Mouse (Mus musculus) lung, postnatal 4 days (tissue): ENCODE measurements around the gene Il25.
"Not testable (repeated sequence)": the region's sequence is repeated elsewhere in the genome, so short reads cannot be mapped to it uniquely, and the experiment has no call there.

Experiments
- DNase-seq, 2 experiments: peaks; one replicate each; pipeline ENCODE4 v3.0.0; 2021

The Il25 gene

GRCm38 (mm10) chr14:54955481-54955880 is 23.0 kb downstream of the Il25 start:
- DNase-seq: no peak

- no peak for DNase-seq
These were observed 24.0 kb downstream of the Il25 start for GRCm38 (mm10) chr14:54956533-54956932.

DNA sequence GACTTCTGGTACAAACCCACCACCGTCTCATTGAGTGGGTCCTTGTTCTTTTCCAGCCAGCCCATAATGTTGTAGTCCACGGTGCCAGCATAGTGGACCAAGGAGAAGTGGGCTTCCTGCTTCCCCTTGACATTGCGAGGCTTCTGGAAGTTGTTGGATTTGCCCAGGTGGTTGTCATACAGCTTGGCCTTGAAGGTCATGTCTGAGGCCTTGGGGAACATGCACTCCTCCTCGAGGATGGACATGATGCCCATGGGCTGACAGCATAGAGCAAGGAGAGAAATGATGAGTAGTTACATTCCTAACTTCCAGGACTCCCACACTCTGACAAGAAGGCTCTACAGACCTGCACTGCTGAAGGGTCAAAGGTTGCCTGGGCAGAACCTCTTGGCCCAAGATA is 26.0 kb downstream of the Il25 start:
- DNase-seq: no peak

DNA sequence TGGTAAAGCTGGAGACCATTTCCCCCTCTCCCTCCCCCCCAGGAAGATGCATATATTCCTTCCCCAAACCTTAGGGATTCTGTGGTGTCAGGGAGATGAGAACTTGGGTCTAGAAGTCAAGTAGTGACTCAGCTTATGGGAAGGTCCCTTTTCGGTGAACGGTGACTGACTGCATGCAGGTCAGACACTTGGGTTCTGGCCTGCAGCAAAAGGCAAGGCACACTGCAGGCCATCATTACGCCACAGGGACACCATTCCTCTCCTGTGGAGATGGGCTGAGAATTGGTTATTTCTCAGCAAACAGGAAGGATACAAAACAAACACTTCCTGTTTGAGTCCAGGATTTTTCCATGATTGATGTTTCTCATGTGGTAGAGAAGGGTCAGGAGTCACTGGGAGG is 26.7 kb downstream of the Il25 start:
- no peak for DNase-seq

GRCm38 (mm10) chr14:54959853-54960613 is 27.5 kb downstream of the Il25 start:
- DNase-seq: not testable (repeated sequence)

GRCm38 (mm10) chr14:54960769-54961168 is 28.3 kb downstream of the Il25 start:
- no peak for DNase-seq

GRCm38 (mm10) chr14:54961487-54961886 is 29.0 kb downstream of the Il25 start:
- DNase-seq: no peak

- no peak for DNase-seq
These were observed 30.2 kb downstream of the Il25 start for GRCm38 (mm10) chr14:54962714-54963113.

DNA sequence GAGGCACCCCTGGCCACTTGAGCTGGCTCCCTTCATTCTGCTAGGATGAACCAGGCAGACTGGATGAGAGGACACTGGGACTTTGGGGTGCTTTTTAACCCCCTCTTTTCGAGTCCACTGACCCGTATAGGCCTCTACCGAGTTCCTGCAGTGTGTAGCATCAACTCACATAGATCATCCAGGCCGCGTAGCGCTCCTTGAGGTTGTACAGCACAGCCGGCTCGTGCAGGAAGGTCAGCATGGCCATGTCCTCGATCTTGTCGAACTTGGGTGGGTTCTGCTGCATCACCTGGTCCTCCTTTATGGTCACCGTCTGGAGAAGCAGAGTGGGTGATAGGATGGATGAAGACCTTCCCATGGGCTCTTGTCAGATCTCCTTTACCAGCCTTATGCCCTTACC is 31.2 kb downstream of the Il25 start:
- no peak for DNase-seq

DNA sequence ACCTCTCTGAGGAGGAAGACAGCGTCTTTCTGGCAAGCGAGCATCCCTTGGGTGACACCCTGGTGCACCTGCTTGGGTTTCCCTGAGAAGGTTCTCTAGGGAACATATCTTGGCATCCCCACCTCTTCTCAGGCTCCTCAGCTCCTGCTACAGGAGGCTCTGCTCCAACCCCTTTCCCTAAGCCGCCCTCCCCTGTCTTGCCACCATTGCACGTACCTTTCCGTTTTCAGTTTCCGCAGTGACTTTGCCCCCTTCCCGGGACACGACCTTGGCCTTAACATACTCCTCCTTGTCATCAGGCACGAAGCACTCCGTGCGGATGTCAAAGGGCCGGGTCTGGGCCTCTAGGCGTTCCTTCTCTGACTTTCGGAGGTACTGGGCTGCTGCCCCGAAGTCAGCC is 32.5 kb downstream of the Il25 start:
- DNase-seq: no peak

DNA sequence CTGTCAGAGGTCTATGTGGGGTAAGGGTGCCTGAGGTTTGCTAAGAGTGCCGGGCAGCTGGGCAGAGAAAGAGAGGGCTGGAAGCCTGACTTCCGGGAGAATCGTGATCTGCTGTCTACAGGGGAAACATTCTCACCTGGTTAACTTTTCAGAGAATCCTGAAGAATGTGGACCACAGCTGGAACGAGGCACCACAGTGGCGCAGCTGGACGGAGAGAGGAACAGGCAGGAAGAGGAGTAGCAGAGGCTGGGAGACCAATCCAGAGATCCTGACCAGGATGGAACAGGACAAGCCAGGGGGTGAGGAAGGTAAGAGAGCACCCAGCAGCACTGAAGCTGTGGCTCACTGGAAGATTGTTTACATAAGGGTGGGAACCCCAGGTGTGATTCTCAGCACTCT is 33.1 kb downstream of the Il25 start:
- no peak for DNase-seq

DNA sequence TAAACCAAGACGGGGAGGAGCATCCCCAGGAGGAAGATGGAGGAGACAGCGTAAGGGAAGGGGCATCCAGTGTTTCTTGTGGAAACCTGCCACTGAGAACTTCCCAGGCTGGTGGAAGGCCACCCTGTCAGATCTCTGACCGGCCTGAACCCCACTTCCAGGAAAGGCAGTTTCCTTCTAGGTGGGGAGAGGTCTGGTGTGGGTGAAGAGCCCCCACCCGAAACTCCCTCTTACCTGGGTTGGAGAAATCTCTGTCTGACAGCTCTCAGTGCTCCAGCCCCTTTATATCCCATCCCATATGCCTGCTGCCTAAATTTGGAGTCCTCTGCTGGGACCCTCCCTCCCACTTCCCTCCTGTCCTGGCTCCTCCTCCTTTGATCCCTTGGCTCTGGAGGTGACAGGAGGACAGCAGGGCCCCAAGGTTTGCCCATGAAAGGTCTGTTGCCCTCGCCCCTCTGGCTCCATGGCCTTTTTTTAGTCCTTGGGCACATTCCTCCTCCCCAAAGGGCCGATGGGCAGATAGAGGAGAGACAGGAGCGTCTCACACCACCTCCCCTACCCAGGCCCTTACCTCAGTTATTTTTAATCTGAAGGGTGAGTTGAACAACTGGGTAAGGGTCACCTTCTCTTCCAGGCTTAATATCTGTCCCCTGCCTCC is 34.0 kb downstream of the Il25 start, which contains the start of gene Myh6:
TSS of gene Myh6 (minus strand) at position 608 of the 658 bp plus-strand sequence.
- no peak for DNase-seq

DNA sequence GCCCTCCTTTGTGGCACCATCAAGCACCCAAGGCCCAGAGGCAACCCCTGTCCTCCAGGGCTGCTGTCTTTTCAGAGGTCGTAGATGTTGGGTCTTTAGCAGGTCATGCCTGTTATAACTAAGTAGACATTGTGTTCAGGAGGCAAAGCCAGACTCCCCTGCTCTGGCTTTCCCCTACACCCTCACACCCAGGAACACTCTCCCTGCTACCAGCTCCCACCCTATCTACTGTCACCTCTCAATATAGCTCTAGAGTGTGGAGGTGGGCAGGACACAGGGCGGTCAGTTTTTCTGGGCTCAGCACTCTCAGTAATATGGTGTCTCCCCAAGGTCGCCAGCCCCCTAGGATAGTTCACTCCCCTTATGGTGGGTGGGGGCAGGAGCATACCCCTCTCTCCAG is 35.4 kb downstream of the Il25 start:
- DNase-seq: no peak

GRCm38 (mm10) chr14:54968344-54968743 is 35.8 kb downstream of the Il25 start:
- no peak for DNase-seq

DNA sequence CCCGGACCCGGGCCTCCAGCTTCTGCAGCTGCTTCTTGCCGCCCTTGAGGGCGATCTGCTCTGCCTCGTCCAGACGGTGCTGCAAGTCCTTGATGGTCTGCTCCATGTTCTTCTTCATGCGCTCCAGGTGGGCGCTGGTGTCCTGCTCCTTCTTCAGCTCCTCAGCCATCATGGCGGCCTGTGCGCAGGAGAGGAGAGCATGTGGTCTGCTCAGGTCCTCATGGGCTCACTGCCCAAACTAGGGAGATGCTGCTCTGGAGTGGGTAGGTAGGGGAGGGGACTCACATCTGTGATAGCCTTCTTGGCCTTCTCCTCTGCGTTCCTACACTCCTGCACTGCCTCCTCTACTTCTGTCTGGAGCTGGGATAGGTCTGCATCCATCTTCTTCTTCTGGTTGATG is 40.3 kb downstream of the Il25 start:
- not testable (repeated sequence) for DNase-seq

GRCm38 (mm10) chr14:54974068-54974791 is 41.7 kb downstream of the Il25 start:
- DNase-seq: no peak

DNA sequence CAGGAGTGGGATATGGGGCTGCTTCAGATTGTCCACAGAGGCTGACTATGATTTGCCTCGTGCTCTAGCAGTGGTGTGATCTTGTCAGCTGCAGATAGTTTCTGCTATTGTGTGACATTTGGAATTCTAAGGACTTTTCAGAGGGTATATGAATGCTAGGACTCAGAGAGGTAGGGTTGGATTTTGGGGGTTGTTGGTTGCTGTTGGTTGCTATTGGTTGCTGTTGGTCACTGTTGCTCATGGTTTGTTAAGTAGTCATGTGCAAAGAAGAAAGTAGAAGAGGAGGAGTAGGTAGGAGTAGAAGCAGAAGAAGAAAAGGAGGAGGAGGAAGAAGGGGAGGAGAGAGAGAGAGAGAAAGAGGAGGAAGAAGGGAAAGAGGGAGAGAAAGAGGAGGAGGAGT is 44.1 kb downstream of the Il25 start, which contains the start of gene Gm17428:
TSS of gene Gm17428 (plus strand) at position 301 of the 400 bp plus-strand sequence.
- DNase-seq: no peak

DNA sequence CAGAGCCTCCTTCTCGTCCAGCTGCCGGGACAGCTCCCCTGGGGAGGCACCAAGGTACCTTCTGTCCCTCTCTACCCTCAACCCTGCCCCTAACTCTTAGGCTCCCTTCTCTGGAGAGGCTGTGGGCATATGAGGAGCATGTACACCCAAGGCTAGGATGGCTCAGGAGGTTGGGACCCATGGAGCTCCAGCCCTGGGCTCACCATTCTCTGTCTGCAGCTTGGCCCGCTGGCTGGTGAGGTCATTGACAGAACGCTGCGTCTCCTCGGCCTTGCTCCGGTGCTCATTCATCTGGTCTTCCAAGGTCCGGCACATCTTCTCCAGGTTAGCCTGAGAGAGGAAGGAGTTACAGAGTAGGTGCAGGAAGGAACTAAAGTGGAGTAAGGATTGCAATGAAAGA is 46.2 kb downstream of the Il25 start:
- no peak for DNase-seq

- no peak for DNase-seq
These were observed 49.4 kb downstream of the Il25 start for GRCm38 (mm10) chr14:54981934-54982333.
